Mouse (Mus musculus) lung, adult 2 months (tissue): ENCODE data around the gene Plekhj1.

ENCODE experiments used
- CTCF ChIP-seq: fragments of 200-500 bp; IDR thresholded peaks from 2 replicates; pipeline ENCODE4 v1.5.1; 2011; ENCODE audit warnings: mild to moderate bottlenecking, low read length, control low read depth; ENCODE audit not compliant: insufficient read depth
- POLR2A ChIP-seq: fragments of 200-500 bp; IDR thresholded peaks from 2 replicates; pipeline ENCODE4 v1.6.1; 2011; ENCODE audit warnings: low read depth, mild to moderate bottlenecking, control low read depth, low read length, borderline replicate concordance; ENCODE audit errors: extremely low read depth

- TF ChIP-seq CTCF: no peak
- TF ChIP-seq POLR2A: no peak
Measured at GRCm38 (mm10) chr10:80806341-80807056, 8.1 kb upstream of the Plekhj1 start.
